Mouse (Mus musculus) thymus, postnatal 10 days (tissue): Measurements from ENCODE around the gene Tet3.

ENCODE experiments used
- DNase-seq, 2 experiments: peaks; one replicate each; pipeline ENCODE4 v3.0.0; 2021; ENCODE audit warnings: low spot score in 2 of 2

Tet3 gene

GRCm38 (mm10) chr6:83459034-83459644 lies at the start of gene Tet3:
Tet3 (minus strand) TSS chr6:83459084.
- no peak for DNase-seq

- no peak for DNase-seq
Measured at GRCm38 (mm10) chr6:83507168-83507546, 48.3 kb upstream of the Tet3 start.

GRCm38 (mm10) chr6:83506258-83507167 lies 47.6 kb upstream of the Tet3 start, which contains the start of gene Dguok:
Dguok (minus strand) TSS chr6:83506969.
- peak; percentile 97 to 98 for DNase-seq

- no peak for DNase-seq
Measured at GRCm38 (mm10) chr6:83505554-83505953, 46.7 kb upstream of the Tet3 start.

GRCm38 (mm10) chr6:83503361-83503760 lies 44.5 kb upstream of the Tet3 start:
- no peak for DNase-seq

- no peak for DNase-seq
Measured at GRCm38 (mm10) chr6:83502656-83503055, 43.8 kb upstream of the Tet3 start.

- no peak for DNase-seq
Measured at GRCm38 (mm10) chr6:83501524-83502310, 42.8 kb upstream of the Tet3 start.

GRCm38 (mm10) chr6:83500462-83500861 lies 41.6 kb upstream of the Tet3 start:
- no peak for DNase-seq

- no peak for DNase-seq
Measured at GRCm38 (mm10) chr6:83499078-83499477, 40.2 kb upstream of the Tet3 start.

- DNase-seq, result no peak
Measured at GRCm38 (mm10) chr6:83496753-83497710, 38.1 kb upstream of the Tet3 start.

GRCm38 (mm10) chr6:83496009-83496752 lies 37.3 kb upstream of the Tet3 start:
- no peak for DNase-seq

- DNase-seq, result no peak
Measured at GRCm38 (mm10) chr6:83490622-83491021, 31.7 kb upstream of the Tet3 start.

- DNase-seq, result no peak
Measured at GRCm38 (mm10) chr6:83488200-83488599, 29.3 kb upstream of the Tet3 start.

GRCm38 (mm10) chr6:83487298-83487697 lies 28.4 kb upstream of the Tet3 start:
- no peak for DNase-seq

GRCm38 (mm10) chr6:83485854-83486253 lies 27.0 kb upstream of the Tet3 start:
- no peak for DNase-seq

- DNase-seq, result no peak
Measured at GRCm38 (mm10) chr6:83483776-83484175, 24.9 kb upstream of the Tet3 start.

GRCm38 (mm10) chr6:83482418-83483085 lies 23.7 kb upstream of the Tet3 start:
- no peak for DNase-seq

- no peak for DNase-seq
Measured at GRCm38 (mm10) chr6:83480019-83480655, 21.3 kb upstream of the Tet3 start.

- no peak for DNase-seq
Measured at GRCm38 (mm10) chr6:83479193-83479592, 20.3 kb upstream of the Tet3 start.
